Mouse (Mus musculus) CD4-positive, CD25-positive, alpha-beta regulatory T cell, adult 2 months (primary cell): ENCODE data around the gene 4933407L21Rik.
A peak's percentile ranks its signal among the peaks of the same experiment; 100 is the strongest.

Experiments used
- DNase-seq: peaks from one replicate; pipeline ENCODE4 v3.0.0-alpha.2; 2012; ENCODE audit warnings: low read depth, low spot score

The 4933407L21Rik gene

GRCm38 (mm10) chr1:85928057-85928687 lies at the start of gene 4933407L21Rik:
4933407L21Rik (plus strand) TSS chr1:85928483.
- DNase-seq = no peak

GRCm38 (mm10) chr1:85882003-85882402 lies 46.3 kb upstream of the 4933407L21Rik start:
- DNase-seq = no peak

- DNase-seq = no peak
Observed at GRCm38 (mm10) chr1:85887221-85887620, 41.1 kb upstream of the 4933407L21Rik start.

GRCm38 (mm10) chr1:85894231-85894747 lies 34.0 kb upstream of the 4933407L21Rik start, which contains the start of gene Itm2c:
Itm2c (plus strand) TSS chr1:85894281.
- peak; percentile 90 for DNase-seq

GRCm38 (mm10) chr1:85894748-85895360 lies 33.4 kb upstream of the 4933407L21Rik start:
- peak; percentile 54 for DNase-seq

- peak; percentile 86 for DNase-seq
Observed at GRCm38 (mm10) chr1:85895391-85895837, 32.9 kb upstream of the 4933407L21Rik start.

GRCm38 (mm10) chr1:85896110-85896509 lies 32.2 kb upstream of the 4933407L21Rik start:
- DNase-seq = no peak

- peak; percentile 81 for DNase-seq
Observed at GRCm38 (mm10) chr1:85896781-85897700, 31.2 kb upstream of the 4933407L21Rik start.

- no peak for DNase-seq
Observed at GRCm38 (mm10) chr1:85897901-85898760, 30.2 kb upstream of the 4933407L21Rik start.

- DNase-seq = no peak
Observed at GRCm38 (mm10) chr1:85898761-85899387, 29.4 kb upstream of the 4933407L21Rik start.

GRCm38 (mm10) chr1:85899388-85899761 lies 28.9 kb upstream of the 4933407L21Rik start:
- no peak for DNase-seq

- DNase-seq = no peak
Observed at GRCm38 (mm10) chr1:85900521-85901333, 27.6 kb upstream of the 4933407L21Rik start.

- DNase-seq = no peak
Observed at GRCm38 (mm10) chr1:85901516-85902107, 26.7 kb upstream of the 4933407L21Rik start.

GRCm38 (mm10) chr1:85902108-85902561 lies 26.1 kb upstream of the 4933407L21Rik start:
- no peak for DNase-seq

- no peak for DNase-seq
Observed at GRCm38 (mm10) chr1:85906892-85907291, 21.4 kb upstream of the 4933407L21Rik start.

- no peak for DNase-seq
Observed at GRCm38 (mm10) chr1:85908754-85909590, 19.3 kb upstream of the 4933407L21Rik start.

- no peak for DNase-seq
Observed at GRCm38 (mm10) chr1:85913078-85913755, 15.1 kb upstream of the 4933407L21Rik start.

GRCm38 (mm10) chr1:85915890-85916289 lies 12.4 kb upstream of the 4933407L21Rik start:
- no peak for DNase-seq
